Mouse (Mus musculus) liver (tissue): ENCODE results near the gene 5730522E02Rik.

ENCODE experiments used
- DNase-seq: peaks from one replicate; pipeline ENCODE4 v3.0.0-alpha.2; 2020; ENCODE audit warnings: mixed read lengths

5730522E02Rik gene

GRCm38 (mm10) chr11:25664562-25665104, 545.9 kb downstream of the 5730522E02Rik start:
- DNase-seq, result no peak

- no peak for DNase-seq
These were observed 564.3 kb downstream of the 5730522E02Rik start for GRCm38 (mm10) chr11:25646282-25646681.

GRCm38 (mm10) chr11:25644767-25645622, 565.6 kb downstream of the 5730522E02Rik start:
- no peak for DNase-seq

- no peak for DNase-seq
These were observed 603.7 kb downstream of the 5730522E02Rik start for GRCm38 (mm10) chr11:25606886-25607285.

- no peak for DNase-seq
These were observed 610.5 kb downstream of the 5730522E02Rik start for GRCm38 (mm10) chr11:25600030-25600429.

- no peak for DNase-seq
These were observed 615.3 kb downstream of the 5730522E02Rik start for GRCm38 (mm10) chr11:25595303-25595702.

- no peak for DNase-seq
These were observed 615.8 kb downstream of the 5730522E02Rik start for GRCm38 (mm10) chr11:25594780-25595179.

GRCm38 (mm10) chr11:25592268-25592667, 618.3 kb downstream of the 5730522E02Rik start:
- no peak for DNase-seq

- no peak for DNase-seq
These were observed 620.3 kb downstream of the 5730522E02Rik start for GRCm38 (mm10) chr11:25590215-25590614.

- DNase-seq, result no peak
These were observed 621.1 kb downstream of the 5730522E02Rik start for GRCm38 (mm10) chr11:25589509-25589908.

- DNase-seq, result no peak
These were observed 636.5 kb downstream of the 5730522E02Rik start for GRCm38 (mm10) chr11:25574129-25574465.

GRCm38 (mm10) chr11:25573408-25574128, 637.0 kb downstream of the 5730522E02Rik start:
- no peak for DNase-seq

- DNase-seq, result no peak
These were observed 639.2 kb downstream of the 5730522E02Rik start for GRCm38 (mm10) chr11:25571396-25571795.
